Mouse (Mus musculus): Measurements from ENCODE around the gene Tmem210. TPM values are rescaled to one million over a fixed set of nuclear protein-coding genes. Genes with fewer than 3 reads are reported as not detected.

Gene Tmem210
- total and polyA plus RNA-seq, 3 experiments: not detected

GRCm38 (mm10) chr2:25278928-25279882 is 8.7 kb upstream of the Tmem210 start (continued):
- TF ChIP-seq TBP (IDR thresholded peaks at IDR 0.05; ENCODE audit: low read depth, low read length): 0 out of 2 replicates have a peak, but pooled peaks have one; percentile 33
- TF ChIP-seq NRF1 (IDR thresholded peaks at IDR 0.05; ENCODE audit: insufficient read depth, low read depth, low read length, poor library complexity, severe bottlenecking): no peak
- TF ChIP-seq MYC (IDR thresholded peaks at IDR 0.05; ENCODE audit: low read depth, low read length): no peak
- TF ChIP-seq TCF12 (IDR thresholded peaks at IDR 0.05; ENCODE audit: low read depth, low read length): no peak
- TF ChIP-seq EP300 (IDR thresholded peaks at IDR 0.05; ENCODE audit: low read depth in 1 of 2, low read length in 2 of 2): no peak
- no peak for TF ChIP-seq CHD2 (IDR thresholded peaks at IDR 0.05; ENCODE audit: low read length)
- TF ChIP-seq MEF2A (IDR thresholded peaks at IDR 0.05; ENCODE audit: extremely low read depth, insufficient replicate concordance, low read depth, low read length, poor library complexity, severe bottlenecking): no peak
- no peak for TF ChIP-seq MYB (IDR thresholded peaks at IDR 0.05; ENCODE audit: low read depth, low read length)
- no peak for TF ChIP-seq NELFE (IDR thresholded peaks at IDR 0.05; ENCODE audit: low read depth, low read length)
- TF ChIP-seq USF1 (IDR thresholded peaks at IDR 0.05; ENCODE audit: low read depth, low read length): no peak
- TF ChIP-seq POLR2A (IDR thresholded peaks at IDR 0.05; ENCODE audit: control insufficient read depth in 1 of 2, insufficient read depth in 1 of 2, low read depth in 1 of 2, low read length in 2 of 2, poor library complexity in 1 of 2): no peak
- TF ChIP-seq E2F4 (IDR thresholded peaks at IDR 0.05; ENCODE audit: borderline replicate concordance, low read depth, low read length): no peak

GRCm38 (mm10) chr2:25285551-25285950 is 2.4 kb upstream of the Tmem210 start:
- Histone ChIP-seq H3K4me1 (ENCODE audit: control insufficient read depth in 1 of 2, insufficient read depth in 2 of 2, low read length in 2 of 2) (peaks cover 7 to 35% of the 10 kb centered on the region in 2 experiments), H3K36me3 (ENCODE audit: control insufficient read depth in 1 of 2, insufficient read depth in 2 of 2, low read length in 2 of 2) (peaks cover 0 to 11% of the 10 kb centered on the region in 2 experiments; a peak in 2 of 4 replicates), H3K9me3 (replicated peaks; ENCODE audit: insufficient read depth, low read length) (no peaks in the 10 kb centered on the region)

More at GRCm38 (mm10) chr2:25285551-25285950, 2.4 kb upstream of the Tmem210 start:
- Histone ChIP-seq H3K27me3 (ENCODE audit: control insufficient read depth in 1 of 2, insufficient read depth in 2 of 2, low read length in 2 of 2) (no peaks in the 10 kb centered on the region), H3K79me2 (ENCODE audit: control insufficient read depth, insufficient read depth, low read length, poor library complexity) (no peaks in the 10 kb centered on the region), H3K9ac (ENCODE audit: control insufficient read depth, low read depth, low read length, poor library complexity, severe bottlenecking) (no peak overlapping the region), H3K4me3 (ENCODE audit: control insufficient read depth in 1 of 2, insufficient read depth in 1 of 2, low read depth in 2 of 2, low read length in 2 of 2) (no peak overlapping the region), H3K27ac (ENCODE audit: control insufficient read depth, low read depth, low read length) (no peak overlapping the region)
- no peak for DNase-seq (ENCODE audit: low read depth, low spot score)
- TF ChIP-seq ZC3H11A (IDR thresholded peaks at IDR 0.05; ENCODE audit: low read depth, low read length): no peak
- TF ChIP-seq CTCF (IDR thresholded peaks at IDR 0.05 in 2 of 3, conservative IDR thresholded peaks at IDR 0.05 in 1 of 3; ENCODE audit: control insufficient read depth in 1 of 3, insufficient read depth in 1 of 3, low read depth in 2 of 3, low read length in 3 of 3, poor library complexity in 1 of 3, severe bottlenecking in 1 of 3): no peak
- TF ChIP-seq RCOR1 (IDR thresholded peaks at IDR 0.05; ENCODE audit: low read depth, low read length): no peak
- no peak for TF ChIP-seq RAD21 (IDR thresholded peaks at IDR 0.05; ENCODE audit: low read depth, low read length)
- TF ChIP-seq ZMIZ1 (IDR thresholded peaks at IDR 0.05; ENCODE audit: low read depth, low read length): no peak
- no peak for TF ChIP-seq USF2 (IDR thresholded peaks at IDR 0.05; ENCODE audit: borderline replicate concordance in 1 of 2, insufficient read depth in 1 of 2, low read depth in 1 of 2, low read length in 2 of 2)
- TF ChIP-seq SMC3 (IDR thresholded peaks at IDR 0.05; ENCODE audit: low read depth, low read length): no peak
- TF ChIP-seq KAT2A (conservative IDR thresholded peaks at IDR 0.05; ENCODE audit: low read depth, low read length): no peak
- TF ChIP-seq HCFC1 (IDR thresholded peaks at IDR 0.05; ENCODE audit: low read depth, low read length): no peak
- TF ChIP-seq EP300 (IDR thresholded peaks at IDR 0.05; ENCODE audit: low read depth in 1 of 2, low read length in 2 of 2): no peak
- no peak for TF ChIP-seq E2F4 (IDR thresholded peaks at IDR 0.05; ENCODE audit: borderline replicate concordance, low read depth, low read length)
- TF ChIP-seq BHLHE40 (IDR thresholded peaks at IDR 0.05; ENCODE audit: borderline replicate concordance, low read depth, low read length): no peak
- no peak for TF ChIP-seq MYB (IDR thresholded peaks at IDR 0.05; ENCODE audit: low read depth, low read length)
- TF ChIP-seq MEF2A (IDR thresholded peaks at IDR 0.05; ENCODE audit: extremely low read depth, insufficient replicate concordance, low read depth, low read length, poor library complexity, severe bottlenecking): no peak
- no peak for TF ChIP-seq POLR2A (IDR thresholded peaks at IDR 0.05; ENCODE audit: control insufficient read depth in 1 of 2, insufficient read depth in 1 of 2, low read depth in 1 of 2, low read length in 2 of 2, poor library complexity in 1 of 2)
- no peak for TF ChIP-seq NRF1 (IDR thresholded peaks at IDR 0.05; ENCODE audit: insufficient read depth, low read depth, low read length, poor library complexity, severe bottlenecking)

All from MEL (cell line).